Mouse (Mus musculus): ENCODE measurements around the gene Gm12184. TPM values are rescaled to one million over a fixed set of nuclear protein-coding genes. Genes with fewer than 3 reads are reported as not detected.
"Not testable (repeated sequence)": the region's sequence is repeated elsewhere in the genome, so short reads cannot be mapped to it uniquely, and the experiment has no call there.

Gene Gm12184
- polyA plus RNA-seq, 1 experiment from 2014 or later, result 1.4 TPM

DNA sequence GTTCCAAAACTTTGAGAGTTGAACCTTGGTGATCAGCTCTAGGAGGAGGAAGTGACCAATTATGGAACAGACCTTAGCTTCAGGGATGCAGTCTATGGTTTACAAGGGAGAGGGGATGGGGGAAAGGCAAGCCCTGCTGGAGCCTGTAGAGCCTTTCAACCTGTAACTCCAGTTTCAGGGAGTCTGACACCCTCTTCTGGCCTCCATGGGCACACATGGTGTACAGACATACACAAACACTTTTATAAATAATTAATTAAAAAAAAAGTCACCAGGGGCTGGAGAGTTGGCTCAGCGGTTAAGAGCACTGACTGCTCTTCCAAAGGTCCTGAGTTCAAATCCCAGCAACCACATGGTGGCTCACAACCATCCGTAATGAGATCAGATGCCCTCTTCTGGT is 19.9 kb upstream of the Gm12184 start:
- H3K36me3 ChIP-seq (replicated peaks); H3K27ac ChIP-seq (replicated peaks); H3K9ac ChIP-seq; ATAC-seq (ENCODE audit: insufficient read depth); H3K4me1 ChIP-seq (replicated peaks); H3K4me3 ChIP-seq (replicated peaks); H3K9me3 ChIP-seq (replicated peaks); H3K4me2 ChIP-seq: not testable (repeated sequence)
- H3K27me3 ChIP-seq, result peaks cover 16% of the 10 kb centered on the region
- WGBS (ENCODE audit: insufficient replicate concordance), result 53% methylated on average over 2 of the region's 2 CpGs

DNA sequence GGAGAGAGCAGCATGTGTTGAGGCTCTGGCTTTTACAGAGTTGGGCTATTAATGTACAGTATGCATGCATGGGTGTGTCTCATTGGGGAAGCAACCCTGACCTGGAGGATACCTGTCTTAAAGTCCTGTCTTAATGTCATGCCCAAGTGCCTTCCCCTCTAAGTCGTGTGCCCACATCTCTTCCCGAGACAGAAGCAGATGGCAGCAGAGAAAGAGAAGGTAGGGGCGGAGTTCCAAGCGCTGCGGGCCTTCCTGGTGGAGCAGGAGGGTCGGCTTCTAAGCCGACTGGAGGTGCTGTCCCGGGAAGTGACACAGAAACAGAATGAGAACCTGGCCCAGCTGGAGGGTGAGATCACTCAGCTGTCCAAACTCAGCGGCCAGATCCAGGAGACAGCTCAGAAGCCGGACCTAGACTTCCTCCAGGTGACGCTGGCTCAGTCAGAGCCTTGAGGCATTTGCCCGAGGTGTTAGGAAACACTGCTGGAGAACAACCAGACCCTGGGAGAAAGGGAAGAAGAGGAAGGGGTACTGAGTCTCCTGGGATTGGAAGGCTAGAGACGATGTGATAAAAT is 18.9 kb upstream of the Gm12184 start:
- Histone ChIP-seq H3K9me3 (replicated peaks) (no peaks in the 10 kb centered on the region), H3K4me1 (replicated peaks) (no peaks in the 10 kb centered on the region), H3K27me3 (peaks cover 16% of the 10 kb centered on the region), H3K9ac (no peak overlapping the region), H3K36me3 (replicated peaks) (no peaks in the 10 kb centered on the region), H3K4me2 (no peak overlapping the region), H3K4me3 (replicated peaks) (no peak overlapping the region), H3K27ac (replicated peaks) (no peak overlapping the region)
- WGBS (ENCODE audit: insufficient replicate concordance), result 38% methylated on average over 13 of the region's 13 CpGs
- ATAC-seq (ENCODE audit: insufficient read depth), result no peak

DNA sequence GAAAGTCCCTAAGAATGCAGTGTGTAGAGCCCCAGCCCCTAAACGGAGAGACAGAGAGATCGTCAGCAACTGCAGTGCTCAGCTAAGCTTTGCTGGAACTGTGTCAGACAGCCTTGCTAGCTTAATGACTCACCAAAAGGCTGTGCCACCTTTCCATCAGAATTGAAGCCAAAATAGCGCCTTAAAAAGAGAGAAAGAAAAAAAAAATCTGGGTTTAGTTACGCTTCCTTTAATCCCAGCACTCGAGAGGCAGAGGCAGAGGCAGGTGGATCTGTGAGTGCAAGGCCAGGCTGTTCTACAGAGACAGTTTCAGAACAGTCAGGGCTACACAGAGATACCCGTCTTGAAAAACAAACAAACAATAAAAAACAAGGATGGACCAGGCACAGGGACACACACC is 17.9 kb upstream of the Gm12184 start:
- no peak overlapping the region for H3K27ac ChIP-seq (replicated peaks)
- H3K9ac ChIP-seq, result no peak overlapping the region
- whole genome bisulfite sequencing (ENCODE audit: insufficient replicate concordance), result 59% methylated on average over 6 of the region's 6 CpGs

DNA sequence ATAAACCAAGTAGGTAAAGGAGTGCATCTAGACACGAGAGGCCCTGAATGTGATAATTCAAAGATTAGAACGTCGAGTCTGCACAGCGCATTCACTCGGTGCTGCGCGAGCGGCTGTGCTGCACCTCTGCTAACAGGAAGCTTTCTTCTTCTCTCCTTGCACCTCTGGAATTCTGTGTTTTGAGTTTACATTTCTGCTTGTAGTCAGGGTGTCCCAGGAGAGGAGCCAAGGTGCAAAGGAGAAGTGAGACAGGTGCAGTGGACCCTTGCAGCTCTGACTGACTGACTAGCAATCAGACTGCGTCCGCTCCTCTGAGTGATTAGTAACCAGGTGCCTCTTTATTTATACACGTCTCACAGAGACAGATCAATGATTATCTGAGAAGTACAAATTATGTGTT is 16.7 kb upstream of the Gm12184 start:
- H3K27ac ChIP-seq (replicated peaks), result no peak overlapping the region
- peaks cover 10% of the 10 kb centered on the region for H3K27me3 ChIP-seq
- no peaks in the 10 kb centered on the region for H3K9me3 ChIP-seq (replicated peaks)
- no peaks in the 10 kb centered on the region for H3K36me3 ChIP-seq (replicated peaks)
- peaks cover 5% of the 10 kb centered on the region for H3K4me1 ChIP-seq (replicated peaks)
- ATAC-seq (ENCODE audit: insufficient read depth), result no peak
- 72% methylated on average over 11 of the region's 11 CpGs for WGBS (ENCODE audit: insufficient replicate concordance)
- no peak overlapping the region for H3K4me2 ChIP-seq
- H3K9ac ChIP-seq, result no peak overlapping the region
- no peak overlapping the region for H3K4me3 ChIP-seq (replicated peaks)

More for the DNA sequence above, 17.9 kb upstream of the Gm12184 start:
- Histone ChIP-seq H3K9me3 (replicated peaks) (no peaks in the 10 kb centered on the region), H3K36me3 (replicated peaks) (no peaks in the 10 kb centered on the region), H3K4me1 (replicated peaks) (no peaks in the 10 kb centered on the region), H3K4me3 (replicated peaks) (no peak overlapping the region), H3K4me2 (no peak overlapping the region), H3K27me3 (peaks cover 14% of the 10 kb centered on the region)
- no peak for ATAC-seq (ENCODE audit: insufficient read depth)

DNA sequence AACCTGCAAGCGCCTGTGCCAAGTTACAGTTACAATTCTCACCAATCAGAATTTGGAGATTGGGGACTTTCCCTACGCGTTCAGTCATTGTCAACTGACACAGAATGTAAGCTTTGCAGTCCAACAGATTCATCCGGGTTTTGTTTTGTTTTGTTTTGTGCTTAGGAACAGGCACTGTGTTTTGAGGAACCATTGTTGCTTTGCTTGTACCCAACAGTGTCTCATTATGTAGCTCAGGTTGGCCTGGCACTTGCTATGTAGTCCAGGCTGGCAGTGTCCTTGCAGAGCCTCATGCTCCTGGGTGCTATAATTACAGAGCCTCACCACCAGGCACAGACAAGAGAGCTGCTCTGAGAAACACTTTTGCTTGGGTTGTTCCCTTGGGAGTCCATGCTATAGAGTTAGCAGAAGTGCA is 15.9 kb upstream of the Gm12184 start:
- H3K27ac ChIP-seq (replicated peaks), result no peak overlapping the region
- ATAC-seq (ENCODE audit: insufficient read depth), result no peak
- no peaks in the 10 kb centered on the region for H3K9me3 ChIP-seq (replicated peaks)
- H3K27me3 ChIP-seq, result peaks cover 17% of the 10 kb centered on the region
- 65% methylated on average over 4 of the region's 4 CpGs for WGBS (ENCODE audit: insufficient replicate concordance)
- H3K4me1 ChIP-seq (replicated peaks), result peaks cover 13% of the 10 kb centered on the region
- H3K4me3 ChIP-seq (replicated peaks), result no peak overlapping the region
- H3K36me3 ChIP-seq (replicated peaks), result no peaks in the 10 kb centered on the region
- H3K9ac ChIP-seq, result no peak overlapping the region
- no peak overlapping the region for H3K4me2 ChIP-seq

DNA sequence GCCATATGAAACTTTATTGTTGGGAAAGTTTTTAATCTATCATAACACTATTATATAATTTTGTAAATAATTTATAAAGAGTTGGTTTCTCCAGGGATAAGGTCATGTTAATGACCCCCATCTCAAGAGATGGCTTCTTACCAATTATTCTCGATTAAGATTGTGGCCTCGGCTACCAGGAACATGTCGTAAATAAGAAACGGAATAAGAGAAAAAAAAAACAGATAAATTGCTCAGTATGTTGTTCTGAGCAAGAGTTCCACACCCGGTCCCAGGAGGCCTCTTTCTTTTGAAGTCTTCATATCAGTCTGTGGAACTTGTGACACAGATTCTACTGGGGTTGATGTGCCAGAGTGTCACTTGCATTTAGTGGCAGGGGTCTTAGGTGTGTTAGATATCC is 14.8 kb upstream of the Gm12184 start:
- no peaks in the 10 kb centered on the region for H3K36me3 ChIP-seq (replicated peaks)
- peaks cover 22% of the 10 kb centered on the region for H3K4me1 ChIP-seq (replicated peaks)
- H3K4me2 ChIP-seq, result no peak overlapping the region
- 66% methylated on average over 5 of the region's 5 CpGs for WGBS (ENCODE audit: insufficient replicate concordance)
- no peak for ATAC-seq (ENCODE audit: insufficient read depth)
- no peak overlapping the region for H3K9ac ChIP-seq
- H3K27ac ChIP-seq (replicated peaks), result no peak overlapping the region
- no peaks in the 10 kb centered on the region for H3K9me3 ChIP-seq (replicated peaks)
- H3K4me3 ChIP-seq (replicated peaks), result no peak overlapping the region
- H3K27me3 ChIP-seq, result peaks cover 29% of the 10 kb centered on the region

DNA sequence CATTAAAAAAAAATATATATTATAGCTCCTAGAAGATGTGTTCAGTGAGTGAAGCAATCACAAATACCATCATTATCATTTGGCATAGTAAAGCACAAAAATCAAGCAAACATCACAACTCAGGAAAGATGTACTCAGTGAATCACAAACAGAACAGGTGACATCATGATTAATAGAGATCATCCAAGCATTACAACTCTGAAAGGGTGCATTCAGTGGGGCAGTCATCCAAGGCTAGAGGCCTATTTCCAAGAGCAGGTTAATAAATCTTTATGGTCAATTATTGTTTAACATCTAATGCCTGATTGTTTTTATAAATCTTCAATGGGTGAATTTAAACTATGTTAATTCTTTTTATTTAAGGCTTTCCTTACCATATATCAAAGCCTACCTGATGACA is 14.3 kb upstream of the Gm12184 start:
- no peaks in the 10 kb centered on the region for H3K36me3 ChIP-seq (replicated peaks)
- H3K4me3 ChIP-seq (replicated peaks), result no peak overlapping the region
- no peak overlapping the region for H3K27ac ChIP-seq (replicated peaks)
- ATAC-seq (ENCODE audit: insufficient read depth), result no peak
- H3K4me2 ChIP-seq, result no peak overlapping the region
- H3K9ac ChIP-seq, result no peak overlapping the region
- H3K9me3 ChIP-seq (replicated peaks), result no peaks in the 10 kb centered on the region
- peaks cover 33% of the 10 kb centered on the region for H3K27me3 ChIP-seq
- peaks cover 22% of the 10 kb centered on the region for H3K4me1 ChIP-seq (replicated peaks)

DNA sequence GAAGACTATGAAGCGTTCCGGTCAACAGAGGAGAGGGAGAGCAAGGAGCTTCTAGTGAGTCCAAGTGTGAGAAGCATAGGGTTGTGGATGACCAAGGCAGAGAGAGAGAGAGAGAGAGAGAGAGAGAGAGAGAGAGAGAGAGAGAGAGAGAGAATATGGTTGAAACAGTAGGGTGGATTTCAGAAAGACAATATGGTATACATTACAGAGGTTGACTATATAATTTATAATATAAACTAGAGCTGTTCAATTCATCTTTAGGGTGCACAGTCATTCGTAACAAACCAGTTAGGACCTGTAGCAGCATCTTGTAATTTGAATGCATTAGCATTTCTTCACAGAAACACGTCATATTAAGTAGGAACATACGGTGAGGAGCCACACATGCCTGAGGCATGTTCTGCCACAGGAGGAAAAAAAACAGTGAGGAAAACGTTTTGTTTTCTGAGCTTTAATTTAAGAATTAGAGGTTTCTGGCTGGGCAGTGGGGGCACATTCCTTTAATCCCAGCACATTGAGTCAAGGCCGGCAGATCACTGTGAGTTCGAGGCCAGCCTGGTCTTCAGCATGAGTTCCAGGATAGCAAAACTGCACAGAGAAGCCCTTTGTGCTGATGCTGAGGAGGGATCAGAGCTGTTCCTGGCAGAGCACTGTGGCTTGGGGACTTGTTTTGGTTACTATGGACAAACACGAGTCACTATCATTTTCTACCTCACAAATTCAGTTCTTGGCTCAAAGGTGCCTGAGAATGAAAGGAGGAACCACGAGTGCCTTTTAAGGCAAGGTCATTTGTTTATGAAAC is 12.6 kb upstream of the Gm12184 start:
- peak overlapping the region; percentile 98; the same call in 1 of the 2 replicates for H3K4me2 ChIP-seq
- H3K4me1 ChIP-seq (replicated peaks), result peaks cover 29% of the 10 kb centered on the region
- H3K27me3 ChIP-seq, result peaks cover 40% of the 10 kb centered on the region
- WGBS (ENCODE audit: insufficient replicate concordance), result 67% methylated on average over 10 of the region's 10 CpGs
- ATAC-seq (ENCODE audit: insufficient read depth), result no peak
- no peaks in the 10 kb centered on the region for H3K9me3 ChIP-seq (replicated peaks)
- no peak overlapping the region for H3K9ac ChIP-seq
- no peak overlapping the region for H3K27ac ChIP-seq (replicated peaks)
- H3K4me3 ChIP-seq (replicated peaks), result no peak overlapping the region
- no peaks in the 10 kb centered on the region for H3K36me3 ChIP-seq (replicated peaks)

DNA sequence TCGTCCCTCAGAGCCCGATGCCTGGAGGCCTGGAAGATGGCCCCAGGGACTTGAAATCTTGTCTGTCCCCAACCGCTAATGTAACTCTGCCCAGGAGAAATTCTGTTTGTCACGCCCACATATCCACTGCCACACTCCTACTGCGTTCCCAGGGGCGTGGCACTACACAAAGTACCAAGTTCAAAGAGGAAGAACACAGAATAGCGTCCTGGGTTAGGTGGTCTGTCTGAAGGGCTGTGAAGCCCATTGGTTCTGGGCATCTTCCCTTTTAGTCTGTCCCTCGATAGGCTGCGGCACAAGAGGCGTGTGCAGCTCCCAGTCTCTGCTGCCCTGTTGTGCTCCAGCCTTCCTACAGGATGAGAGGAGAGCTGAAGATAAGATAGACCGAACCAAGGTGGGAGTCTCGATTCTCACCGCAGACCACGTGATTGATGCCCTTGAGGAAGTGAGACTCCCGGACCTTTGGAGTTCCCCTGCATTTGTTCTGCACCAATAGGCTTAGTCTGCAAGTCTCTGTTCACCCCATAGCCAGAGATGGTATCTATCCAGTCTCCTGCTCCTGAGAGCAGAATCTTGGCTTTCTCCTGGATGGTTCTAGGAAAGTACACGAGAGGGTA is 11.8 kb upstream of the Gm12184 start:
- no peak for ATAC-seq (ENCODE audit: insufficient read depth)

DNA sequence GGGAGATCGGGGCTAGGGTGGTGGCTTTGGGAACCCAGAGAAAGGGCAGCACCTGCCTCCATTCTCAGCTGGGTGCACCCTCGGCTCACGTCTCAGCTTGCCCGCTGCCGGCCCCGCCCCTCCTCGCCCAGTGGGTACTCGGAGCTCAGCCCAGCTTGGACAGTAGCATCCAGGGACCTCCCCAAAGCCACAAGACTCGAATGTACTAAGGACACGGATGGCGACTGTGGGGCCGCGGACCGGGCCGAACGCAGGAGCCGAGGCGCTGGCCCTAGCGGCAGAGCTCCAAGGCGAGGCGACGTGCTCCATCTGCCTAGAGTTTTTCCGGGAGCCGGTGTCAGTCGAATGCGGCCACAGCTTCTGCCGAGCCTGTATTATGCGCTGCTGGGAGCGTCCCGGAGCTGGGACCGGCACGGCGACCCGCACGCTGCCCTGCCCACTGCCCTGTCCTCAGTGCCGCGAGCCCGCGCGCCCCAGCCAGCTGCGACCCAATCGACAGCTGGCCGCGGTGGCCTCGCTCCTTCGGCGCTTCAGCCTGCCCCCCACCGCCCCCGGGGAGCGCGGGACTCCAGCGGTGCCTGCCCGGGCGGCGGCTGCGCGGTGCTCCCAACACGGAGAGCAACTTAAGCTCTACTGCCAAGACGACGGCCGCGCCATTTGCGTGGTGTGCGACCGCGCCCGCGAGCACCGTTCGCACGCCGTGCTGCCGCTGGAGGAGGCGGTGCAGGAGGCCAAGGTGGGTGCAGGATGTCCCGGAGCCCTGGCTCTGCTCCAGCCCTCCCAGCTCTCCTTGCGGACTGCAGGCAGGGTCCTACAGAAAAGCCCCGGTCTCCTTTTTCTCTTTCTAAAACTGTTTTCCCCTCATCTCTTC is 11.1 kb upstream of the Gm12184 start:
- WGBS (ENCODE audit: insufficient replicate concordance), result under 1% methylated on average over 77 of the region's 77 CpGs
- Histone ChIP-seq H3K36me3 (replicated peaks) (no peaks in the 10 kb centered on the region), H3K9me3 (replicated peaks) (no peaks in the 10 kb centered on the region), H3K27me3 (peaks cover 40% of the 10 kb centered on the region), H3K4me1 (replicated peaks) (peaks cover 38% of the 10 kb centered on the region), H3K9ac (peak overlapping the region; percentile 59), H3K27ac (replicated peaks) (no peak overlapping the region), H3K4me3 (replicated peaks) (peak overlapping the region; percentile 74), H3K4me2 (peak overlapping the region; percentile 98)
- ATAC-seq (ENCODE audit: insufficient read depth), result no peak

More for the DNA sequence above, 11.8 kb upstream of the Gm12184 start:
- H3K9me3 ChIP-seq (replicated peaks), result no peaks in the 10 kb centered on the region
- H3K4me2 ChIP-seq, result peak overlapping the region; percentile 98
- H3K9ac ChIP-seq, result peak overlapping the region; percentile 59
- under 1% methylated on average over 16 of the region's 16 CpGs for WGBS (ENCODE audit: insufficient replicate concordance)
- H3K27me3 ChIP-seq, result peaks cover 40% of the 10 kb centered on the region
- H3K4me1 ChIP-seq (replicated peaks), result peaks cover 33% of the 10 kb centered on the region
- H3K4me3 ChIP-seq (replicated peaks), result peak overlapping the region; percentile 74
- H3K27ac ChIP-seq (replicated peaks), result no peak overlapping the region
- no peaks in the 10 kb centered on the region for H3K36me3 ChIP-seq (replicated peaks)

DNA sequence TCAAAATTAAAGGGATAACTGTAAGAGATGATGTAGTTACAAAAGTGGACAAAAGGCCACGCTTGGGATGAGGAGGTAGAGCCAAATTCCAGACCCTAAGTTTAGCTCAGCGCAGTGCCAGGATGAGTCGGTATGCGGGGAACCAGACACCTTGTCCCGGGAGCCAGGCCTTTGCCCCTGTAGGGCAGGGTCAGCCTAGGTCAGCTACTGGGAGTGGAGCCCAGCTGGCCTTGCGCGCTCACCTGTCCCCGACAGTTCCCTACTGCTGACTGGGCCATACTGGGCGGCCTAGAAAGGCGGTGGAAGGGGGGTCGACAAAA is 10.5 kb upstream of the Gm12184 start:
- no peaks in the 10 kb centered on the region for H3K36me3 ChIP-seq (replicated peaks)
- no peaks in the 10 kb centered on the region for H3K9me3 ChIP-seq (replicated peaks)
- H3K4me3 ChIP-seq (replicated peaks), result peak overlapping the region; percentile 74
- ATAC-seq (ENCODE audit: insufficient read depth), result no peak
- H3K27me3 ChIP-seq, result peaks cover 40% of the 10 kb centered on the region
- H3K9ac ChIP-seq, result peak overlapping the region; percentile 59; the same call in 1 of the 2 replicates
- 22% methylated on average over 11 of the region's 11 CpGs for WGBS (ENCODE audit: insufficient replicate concordance)
- H3K4me1 ChIP-seq (replicated peaks), result peaks cover 38% of the 10 kb centered on the region
- no peak overlapping the region for H3K27ac ChIP-seq (replicated peaks)
- H3K4me2 ChIP-seq, result peak overlapping the region; percentile 98

Data from liver, embryonic 15.5 days (tissue).